Mouse (Mus musculus) kidney, embryonic 15.5 days (tissue): ENCODE results near the gene Tnfrsf17. TPM values are rescaled to one million over a fixed set of nuclear protein-coding genes. Genes with fewer than 3 reads are reported as not detected.
"Not testable (repeated sequence)": the region's sequence is repeated elsewhere in the genome, so short reads cannot be mapped to it uniquely, and the experiment has no call there.

Source experiments
- ATAC-seq: fragments of 200-750 bp; cut with Nextera tagmentation; replicated peaks from 2 replicates; pipeline ENCODE4 v1.8.0; 2017; ENCODE audit warnings: moderate TSS enrichment; ENCODE audit not compliant: low FRiP score
- H3K27ac ChIP-seq: fragments of 300-500 bp; sonication (generic); 2 replicates; pipeline ENCODE4 v1.5.1; 2015; ENCODE audit warnings: mild to moderate bottlenecking, inconsistent platforms
- H3K27me3 ChIP-seq: fragments of 300-500 bp; sonication (generic); 2 replicates; pipeline ENCODE4 v1.6.1; 2015; ENCODE audit warnings: inconsistent platforms
- H3K36me3 ChIP-seq: fragments of 300-500 bp; sonication (generic); 2 replicates; pipeline ENCODE4 v1.6.1; 2015; ENCODE audit warnings: inconsistent platforms
- H3K4me1 ChIP-seq: fragments of 300-500 bp; sonication (generic); 2 replicates; pipeline ENCODE4 v1.6.1; 2015; ENCODE audit warnings: inconsistent platforms
- H3K4me2 ChIP-seq: fragments of 300-500 bp; sonication (generic); 2 replicates; pipeline ENCODE4 v1.6.1; 2015; ENCODE audit warnings: moderate library complexity, mild to moderate bottlenecking, inconsistent platforms
- H3K4me3 ChIP-seq: fragments of 300-500 bp; sonication (generic); replicated peaks from 2 replicates; pipeline ENCODE4 v1.5.1; 2015; ENCODE audit warnings: mild to moderate bottlenecking, inconsistent platforms
- H3K9ac ChIP-seq: fragments of 300-500 bp; sonication (generic); 2 replicates; pipeline ENCODE4 v1.6.1; 2015; ENCODE audit warnings: mild to moderate bottlenecking, inconsistent platforms
- H3K9me3 ChIP-seq: fragments of 300-500 bp; sonication (generic); replicated peaks from 2 replicates; pipeline ENCODE4 v1.6.1; 2016; ENCODE audit warnings: inconsistent platforms
- WGBS: fragments of 180-500 bp; shearing (Covaris S2); methylation state at CpG from one replicate; pipeline ENCODE4 v1.1.7; 2015; ENCODE audit warnings: mixed read lengths; 5-methylcytosine and 5-hydroxymethylcytosine counted together
- polyA plus RNA-seq: library from polyadenylated mRNA; unstranded; fragments of >200 nt; fragmentation: Nextera tagmentation; extraction: Ambion mirVana; gene quantifications from 2 replicates; pipeline ENCODE4 v1.2.1, GENCODE M21; 2015

The Tnfrsf17 gene
- polyA plus RNA-seq, 1 experiment from 2014 or later = not detected

- H3K4me1 ChIP-seq = no peaks in the 10 kb centered on the region
- no peak overlapping the region for H3K9ac ChIP-seq
- no peak overlapping the region for H3K27ac ChIP-seq
- no peaks in the 10 kb centered on the region for H3K27me3 ChIP-seq
- H3K9me3 ChIP-seq = no peaks in the 10 kb centered on the region
- H3K4me3 ChIP-seq = no peak overlapping the region
- no peak overlapping the region for H3K4me2 ChIP-seq
- H3K36me3 ChIP-seq = peaks cover 4% of the 10 kb centered on the region; the same call in 1 of the 2 replicates
- 63% methylated on average over 5 of the region's 5 CpGs for WGBS
- ATAC-seq = no peak
Observed at GRCm38 (mm10) chr16:11359173-11359572, 45.6 kb downstream of the Tnfrsf17 start.

DNA sequence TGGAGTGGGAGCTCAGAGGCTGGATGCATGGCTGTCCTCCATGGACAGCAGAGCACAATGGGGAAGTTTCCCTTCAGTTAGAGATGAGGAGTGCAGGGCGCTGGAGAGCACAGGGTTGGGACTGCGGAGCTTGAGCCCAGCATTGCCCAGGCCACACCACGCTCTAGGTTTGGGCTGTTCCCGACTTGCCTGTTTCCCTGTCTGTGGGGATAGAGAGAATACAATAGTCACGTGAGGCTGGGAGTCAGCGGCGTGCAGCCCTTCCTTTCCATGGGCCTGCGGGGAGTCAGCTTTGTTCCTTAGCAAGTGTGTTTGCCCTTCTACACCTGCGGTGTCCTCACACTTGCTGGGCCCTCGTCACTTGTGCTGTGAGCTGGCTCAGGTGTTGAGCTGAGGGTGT, 46.3 kb downstream of the Tnfrsf17 start:
- H3K4me1 ChIP-seq = 0 out of 2 replicates have a peak, but pooled peaks cover under 1% of the 10 kb centered on the region
- no peak overlapping the region for H3K4me3 ChIP-seq
- no peak overlapping the region for H3K27ac ChIP-seq
- WGBS = 58% methylated on average over 10 of the region's 10 CpGs
- no peaks in the 10 kb centered on the region for H3K27me3 ChIP-seq
- no peak overlapping the region for H3K4me2 ChIP-seq
- no peaks in the 10 kb centered on the region for H3K9me3 ChIP-seq
- no peak overlapping the region for H3K9ac ChIP-seq
- peaks cover 4% of the 10 kb centered on the region; the same call in 1 of the 2 replicates for H3K36me3 ChIP-seq
- ATAC-seq = no peak

- not testable (repeated sequence) for H3K9ac ChIP-seq, H3K27ac ChIP-seq, ATAC-seq, H3K27me3 ChIP-seq, H3K4me2 ChIP-seq, H3K4me1 ChIP-seq, H3K4me3 ChIP-seq, H3K9me3 ChIP-seq, H3K36me3 ChIP-seq
- WGBS = 87% methylated on average over 2 of the region's 2 CpGs
Observed at GRCm38 (mm10) chr16:11360576-11360975, 47.0 kb downstream of the Tnfrsf17 start.

GRCm38 (mm10) chr16:11365626-11366025, 52.0 kb downstream of the Tnfrsf17 start:
- Histone ChIP-seq H3K4me1 (peaks cover 36% of the 10 kb centered on the region), H3K36me3 (peaks cover 6% of the 10 kb centered on the region; the same call in 1 of the 2 replicates), H3K4me3 (no peak overlapping the region), H3K4me2 (0 out of 2 replicates have a peak overlapping the region, but pooled peaks have one; percentile 4), H3K9me3 (no peaks in the 10 kb centered on the region), H3K27me3 (no peaks in the 10 kb centered on the region), H3K9ac (no peak overlapping the region), H3K27ac (peak overlapping the region; percentile 89)
- ATAC-seq = peak; percentile 87
- 41% methylated on average over 5 of the region's 5 CpGs for WGBS

GRCm38 (mm10) chr16:11366851-11367250, 53.2 kb downstream of the Tnfrsf17 start:
- WGBS = 55% methylated on average over 1 of the region's 1 CpGs
- Histone ChIP-seq H3K4me3 (no peak overlapping the region), H3K9ac (no peak overlapping the region), H3K27me3 (no peaks in the 10 kb centered on the region), H3K9me3 (no peaks in the 10 kb centered on the region), H3K27ac (peak overlapping the region; percentile 89; the same call in 1 of the 2 replicates), H3K4me1 (peaks cover 36% of the 10 kb centered on the region), H3K36me3 (peaks cover 6% of the 10 kb centered on the region; the same call in 1 of the 2 replicates), H3K4me2 (no peak overlapping the region)
- no peak for ATAC-seq

- H3K4me1 ChIP-seq = peaks cover 36% of the 10 kb centered on the region
- no peaks in the 10 kb centered on the region for H3K27me3 ChIP-seq
- H3K36me3 ChIP-seq = peaks cover 6% of the 10 kb centered on the region; the same call in 1 of the 2 replicates
- no peak overlapping the region for H3K9ac ChIP-seq
- no peak overlapping the region for H3K4me2 ChIP-seq
- ATAC-seq = no peak
- H3K9me3 ChIP-seq = no peaks in the 10 kb centered on the region
- H3K4me3 ChIP-seq = no peak overlapping the region
- 86% methylated on average over 3 of the region's 3 CpGs for WGBS
- peak overlapping the region; percentile 18; the same call in 1 of the 2 replicates for H3K27ac ChIP-seq
Observed at GRCm38 (mm10) chr16:11368412-11368811, 54.8 kb downstream of the Tnfrsf17 start.

DNA sequence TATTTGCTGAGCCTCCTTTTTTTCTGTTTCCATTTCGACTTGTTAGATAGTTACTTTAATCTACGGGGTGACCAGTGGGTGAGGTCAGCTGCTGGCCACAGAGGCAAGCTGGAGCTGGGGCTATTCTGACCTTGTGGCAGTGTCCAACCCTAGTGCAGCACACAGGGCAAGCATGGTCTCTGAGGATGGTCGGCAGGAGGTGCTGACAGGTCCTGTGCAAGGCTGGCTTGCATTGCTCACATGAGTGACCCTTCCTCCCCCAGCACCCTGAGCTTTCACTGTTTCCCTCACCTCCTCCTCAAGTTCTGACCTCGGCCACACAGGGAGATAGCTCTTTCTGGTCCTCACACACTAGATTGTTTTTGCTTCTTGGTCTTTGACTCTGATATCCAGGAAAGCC, 55.5 kb downstream of the Tnfrsf17 start:
- H3K4me2 ChIP-seq = no peak overlapping the region
- no peak overlapping the region for H3K9ac ChIP-seq
- peak overlapping the region; percentile 74 for H3K27ac ChIP-seq
- no peak overlapping the region for H3K4me3 ChIP-seq
- H3K4me1 ChIP-seq = peaks cover 36% of the 10 kb centered on the region
- no peaks in the 10 kb centered on the region for H3K27me3 ChIP-seq
- no peak for ATAC-seq
- WGBS = 38% methylated on average over 4 of the region's 4 CpGs
- no peaks in the 10 kb centered on the region for H3K9me3 ChIP-seq
- peaks cover 6% of the 10 kb centered on the region; the same call in 1 of the 2 replicates for H3K36me3 ChIP-seq

- H3K27ac ChIP-seq = peak overlapping the region; percentile 74
- H3K4me2 ChIP-seq = no peak overlapping the region
- H3K27me3 ChIP-seq = no peaks in the 10 kb centered on the region
- no peak overlapping the region for H3K4me3 ChIP-seq
- peak; percentile 37; the same call in 1 of the 2 replicates for ATAC-seq
- H3K36me3 ChIP-seq = peaks cover 6% of the 10 kb centered on the region; the same call in 1 of the 2 replicates
- no peak overlapping the region for H3K9ac ChIP-seq
- H3K4me1 ChIP-seq = peaks cover 36% of the 10 kb centered on the region
- H3K9me3 ChIP-seq = no peaks in the 10 kb centered on the region
- 10% methylated on average over 1 of the region's 1 CpGs for WGBS
Observed at GRCm38 (mm10) chr16:11369642-11370041, 56.0 kb downstream of the Tnfrsf17 start.

Other genes starting within 250 kb of the Tnfrsf17 start
- 122 and 123 TPM in 2 replicates for gene Litaf, start 247.7 kb upstream of the Tnfrsf17 start, polyA plus RNA-seq
- gene Txndc11, start 179.2 kb upstream of the Tnfrsf17 start, polyA plus RNA-seq = 32.8 and 35.7 TPM in 2 replicates
- 89.4 and 89.9 TPM in 2 replicates for gene Zc3h7a, start 137.4 kb upstream of the Tnfrsf17 start, polyA plus RNA-seq
- 189 and 206 TPM in 2 replicates for gene Rsl1d1, start 110.5 kb upstream of the Tnfrsf17 start, polyA plus RNA-seq
- 85.1 and 86.3 TPM in 2 replicates for gene Gspt1, start 59.5 kb upstream of the Tnfrsf17 start, polyA plus RNA-seq
- gene Snx29, start 9.1 kb downstream of the Tnfrsf17 start, polyA plus RNA-seq = 17.1 and 19.8 TPM in 2 replicates